Mouse (Mus musculus) stomach, postnatal 0 days (tissue): ENCODE data around the gene Chchd6.

Experiments used
- CTCF ChIP-seq: IDR thresholded peaks from 2 replicates; pipeline ENCODE4 v1.5.1; 2016; ENCODE audit warnings: antibody characterized with exemption, low read depth, mild to moderate bottlenecking, moderate library complexity
- EP300 ChIP-seq: optimal IDR thresholded peaks from 2 replicates; pipeline ENCODE3; 2016; ENCODE audit warnings: antibody characterized with exemption

DNA sequence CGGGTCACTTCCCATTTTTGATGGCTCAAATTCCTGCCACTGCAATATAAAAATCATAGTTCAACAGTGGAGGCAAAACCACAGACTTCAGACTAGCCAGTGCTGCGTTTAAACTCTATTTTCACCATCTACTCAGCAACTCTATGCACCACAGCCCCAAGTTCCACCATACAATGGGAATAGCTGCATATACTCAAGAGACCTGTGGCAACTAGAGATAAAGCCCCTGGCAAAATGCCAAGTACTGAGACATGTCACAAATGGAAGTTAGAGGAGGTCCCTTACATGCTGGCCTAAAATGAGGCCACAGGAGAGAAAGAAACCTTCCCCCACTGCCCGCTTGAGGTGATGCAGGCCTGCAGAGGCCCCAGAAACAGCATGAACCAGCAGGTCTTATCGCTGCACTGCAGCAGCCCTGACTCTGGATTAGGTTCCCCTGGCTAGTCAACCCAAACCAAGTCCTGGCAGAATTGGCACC, 139.9 kb downstream of the Chchd6 start:
- TF ChIP-seq CTCF (no peak), EP300 (no peak)
